Mouse (Mus musculus): ENCODE data around the gene Fggy. TPM values are rescaled to one million over a fixed set of nuclear protein-coding genes. Genes with fewer than 3 reads are reported as not detected.
A peak's percentile ranks its signal among the peaks of the same experiment; 100 is the strongest.

Gene Fggy
- polyA plus RNA-seq, 1 experiment = 11.4 TPM

DNA sequence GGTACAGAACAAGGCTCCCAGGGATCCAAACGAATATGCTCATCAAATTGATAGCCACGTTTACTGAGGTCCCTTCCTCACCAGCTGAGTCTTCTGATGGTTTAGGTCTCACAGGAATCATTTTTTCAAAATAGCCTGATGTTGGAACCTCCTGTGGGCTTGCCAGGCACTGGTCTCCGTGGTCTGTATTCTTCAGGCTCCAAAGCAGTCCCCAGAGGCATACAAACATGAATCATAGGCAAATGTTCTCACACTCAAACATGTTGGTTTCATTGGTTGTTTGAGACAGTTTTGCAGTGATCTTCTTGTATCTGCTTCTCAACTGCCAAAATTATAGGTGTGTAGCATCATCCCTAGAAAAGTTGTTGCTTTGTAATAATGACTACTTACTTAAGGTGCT, 156.0 kb downstream of the Fggy start:
- H3K4me1 ChIP-seq (ENCODE audit: control insufficient read depth, insufficient read depth, low read length) = no peaks in the 10 kb centered on the region
- H3K4me3 ChIP-seq (replicated peaks; ENCODE audit: insufficient read depth, low read depth, low read length) = no peak overlapping the region
- H3K27ac ChIP-seq (ENCODE audit: insufficient read depth, low read length) = no peak overlapping the region
- TF ChIP-seq CTCF (IDR thresholded peaks at IDR 0.05; ENCODE audit: borderline replicate concordance, insufficient read depth, low read depth, low read length) = no peak
- no peak for TF ChIP-seq POLR2A (IDR thresholded peaks at IDR 0.05; ENCODE audit: borderline replicate concordance, insufficient read depth, low read length)
- no peak for DNase-seq
- no peaks in the 10 kb centered on the region for H3K27me3 ChIP-seq (ENCODE audit: control insufficient read depth, insufficient read depth, low read length)
- WGBS = 57% methylated on average over 3 of the region's 3 CpGs

- no peak for DNase-seq
- Histone ChIP-seq H3K27ac (ENCODE audit: insufficient read depth, low read length) (no peak overlapping the region), H3K27me3 (ENCODE audit: control insufficient read depth, insufficient read depth, low read length) (no peaks in the 10 kb centered on the region), H3K4me1 (ENCODE audit: control insufficient read depth, insufficient read depth, low read length) (no peaks in the 10 kb centered on the region), H3K4me3 (replicated peaks; ENCODE audit: insufficient read depth, low read depth, low read length) (no peak overlapping the region)
- 84% methylated on average over 3 of the region's 3 CpGs for WGBS
- TF ChIP-seq CTCF (IDR thresholded peaks at IDR 0.05; ENCODE audit: borderline replicate concordance, insufficient read depth, low read depth, low read length) (no peak), POLR2A (IDR thresholded peaks at IDR 0.05; ENCODE audit: borderline replicate concordance, insufficient read depth, low read length) (no peak)
Observed at GRCm38 (mm10) chr4:95716137-95716536, 158.8 kb downstream of the Fggy start.

DNA sequence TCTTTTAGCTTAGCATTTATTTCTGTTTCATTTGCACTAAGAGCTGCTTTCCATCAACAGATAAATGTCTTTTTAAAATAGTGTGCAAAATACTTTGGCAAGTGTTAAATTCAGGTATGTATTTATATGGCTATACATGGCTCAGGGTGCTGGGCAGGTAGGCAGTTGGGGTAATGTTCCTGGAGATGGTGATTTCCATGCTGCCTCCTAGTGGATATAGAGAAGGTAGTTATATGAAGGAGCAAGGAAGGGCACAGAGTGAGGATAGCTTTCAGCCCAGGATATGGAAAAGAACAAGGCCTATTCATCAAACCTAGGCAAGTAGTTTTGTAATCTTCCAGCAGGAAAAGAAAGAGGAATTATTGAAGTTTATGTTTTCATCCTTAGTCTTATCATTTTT, 166.3 kb downstream of the Fggy start:
- TF ChIP-seq CTCF (IDR thresholded peaks at IDR 0.05; ENCODE audit: borderline replicate concordance, insufficient read depth, low read depth, low read length) (0 out of 2 replicates have a peak, but pooled peaks have one; percentile 30), POLR2A (IDR thresholded peaks at IDR 0.05; ENCODE audit: borderline replicate concordance, insufficient read depth, low read length) (no peak)
- H3K27ac ChIP-seq (ENCODE audit: insufficient read depth, low read length) = no peak overlapping the region
- peak in 1 of 2 experiments; percentile 5 for DNase-seq
- H3K4me1 ChIP-seq (ENCODE audit: control insufficient read depth, insufficient read depth, low read length) = no peaks in the 10 kb centered on the region
- no peaks in the 10 kb centered on the region for H3K27me3 ChIP-seq (ENCODE audit: control insufficient read depth, insufficient read depth, low read length)
- H3K4me3 ChIP-seq (replicated peaks; ENCODE audit: insufficient read depth, low read depth, low read length) = no peak overlapping the region

GRCm38 (mm10) chr4:95726361-95726760, 169.1 kb downstream of the Fggy start:
- 97% methylated on average over 2 of the region's 2 CpGs for WGBS
- no peaks in the 10 kb centered on the region for H3K4me1 ChIP-seq (ENCODE audit: control insufficient read depth, insufficient read depth, low read length)
- no peaks in the 10 kb centered on the region for H3K27me3 ChIP-seq (ENCODE audit: control insufficient read depth, insufficient read depth, low read length)
- TF ChIP-seq POLR2A (IDR thresholded peaks at IDR 0.05; ENCODE audit: borderline replicate concordance, insufficient read depth, low read length) (no peak), CTCF (IDR thresholded peaks at IDR 0.05; ENCODE audit: borderline replicate concordance, insufficient read depth, low read depth, low read length) (no peak)
- no peak overlapping the region for H3K27ac ChIP-seq (ENCODE audit: insufficient read depth, low read length)
- DNase-seq = no peak
- no peak overlapping the region for H3K4me3 ChIP-seq (replicated peaks; ENCODE audit: insufficient read depth, low read depth, low read length)

GRCm38 (mm10) chr4:95729142-95729826, 172.0 kb downstream of the Fggy start:
- WGBS = 63% methylated on average over 3 of the region's 3 CpGs

DNA sequence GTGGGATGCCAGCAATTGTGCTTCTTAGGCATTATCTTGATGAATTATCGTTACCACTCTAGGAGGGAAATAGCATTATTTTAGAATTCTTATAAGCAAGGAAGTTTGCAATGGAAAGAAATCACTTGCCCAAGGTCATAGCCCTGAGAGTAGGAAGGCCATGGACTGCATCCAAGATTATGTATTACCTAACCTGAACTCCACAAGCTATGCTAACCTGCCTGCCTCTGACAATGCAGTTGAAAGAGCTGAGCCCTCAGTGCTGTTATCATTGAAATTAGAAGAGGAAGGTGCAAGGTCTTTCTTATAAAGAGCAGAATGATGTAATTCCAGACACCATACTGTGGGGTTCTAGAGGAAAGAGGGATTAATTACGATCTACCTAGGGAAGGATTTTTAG, 173.8 kb downstream of the Fggy start:
- 81% methylated on average over 2 of the region's 2 CpGs for WGBS
- no peak overlapping the region for H3K4me3 ChIP-seq (replicated peaks; ENCODE audit: insufficient read depth, low read depth, low read length)

More at GRCm38 (mm10) chr4:95729142-95729826, 172.0 kb downstream of the Fggy start:
- DNase-seq = no peak
- Histone ChIP-seq H3K4me1 (ENCODE audit: control insufficient read depth, insufficient read depth, low read length) (no peaks in the 10 kb centered on the region), H3K27me3 (ENCODE audit: control insufficient read depth, insufficient read depth, low read length) (no peaks in the 10 kb centered on the region), H3K27ac (ENCODE audit: insufficient read depth, low read length) (no peak overlapping the region), H3K4me3 (replicated peaks; ENCODE audit: insufficient read depth, low read depth, low read length) (no peak overlapping the region)
- TF ChIP-seq CTCF (IDR thresholded peaks at IDR 0.05; ENCODE audit: borderline replicate concordance, insufficient read depth, low read depth, low read length) (no peak), POLR2A (IDR thresholded peaks at IDR 0.05; ENCODE audit: borderline replicate concordance, insufficient read depth, low read length) (no peak)

GRCm38 (mm10) chr4:95733397-95734249, 176.3 kb downstream of the Fggy start:
- H3K27ac ChIP-seq (ENCODE audit: insufficient read depth, low read length) = no peak overlapping the region
- H3K4me1 ChIP-seq (ENCODE audit: control insufficient read depth, insufficient read depth, low read length) = no peaks in the 10 kb centered on the region
- 12% methylated on average over 6 of the region's 6 CpGs for WGBS
- H3K27me3 ChIP-seq (ENCODE audit: control insufficient read depth, insufficient read depth, low read length) = no peaks in the 10 kb centered on the region
- H3K4me3 ChIP-seq (replicated peaks; ENCODE audit: insufficient read depth, low read depth, low read length) = no peak overlapping the region
- TF ChIP-seq CTCF (IDR thresholded peaks at IDR 0.05; ENCODE audit: borderline replicate concordance, insufficient read depth, low read depth, low read length) (no peak), POLR2A (IDR thresholded peaks at IDR 0.05; ENCODE audit: borderline replicate concordance, insufficient read depth, low read length) (no peak)
- DNase-seq = peak in 1 of 2 experiments; percentile 5

More for the DNA sequence above, 173.8 kb downstream of the Fggy start:
- H3K27ac ChIP-seq (ENCODE audit: insufficient read depth, low read length) = no peak overlapping the region
- H3K27me3 ChIP-seq (ENCODE audit: control insufficient read depth, insufficient read depth, low read length) = no peaks in the 10 kb centered on the region
- H3K4me1 ChIP-seq (ENCODE audit: control insufficient read depth, insufficient read depth, low read length) = no peaks in the 10 kb centered on the region
- peak in 1 of 2 experiments; percentile 3 for DNase-seq
- TF ChIP-seq CTCF (IDR thresholded peaks at IDR 0.05; ENCODE audit: borderline replicate concordance, insufficient read depth, low read depth, low read length) (no peak), POLR2A (IDR thresholded peaks at IDR 0.05; ENCODE audit: borderline replicate concordance, insufficient read depth, low read length) (no peak)
